Mouse (Mus musculus): ENCODE data around the gene Ivl.

DNA sequence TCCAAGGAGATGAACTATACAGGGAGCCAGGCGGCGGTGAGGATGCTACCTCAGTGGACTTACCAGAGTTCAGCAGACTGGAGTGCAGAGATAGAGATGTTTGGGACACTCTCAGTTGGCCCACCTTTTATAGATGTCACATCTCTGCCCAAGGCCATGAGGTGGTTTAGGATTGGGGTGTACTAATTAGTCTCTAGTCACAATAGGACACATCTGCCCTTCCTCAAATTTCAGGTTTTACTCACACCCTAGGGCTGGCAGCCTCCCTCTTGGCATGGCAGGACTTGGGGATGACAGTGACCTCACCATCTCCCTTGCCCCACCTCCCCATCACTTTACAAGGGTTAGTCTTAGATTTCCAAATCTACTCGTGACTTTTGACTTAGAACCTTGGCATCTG lies 39.1 kb downstream of the Ivl start, which contains the start of gene 2310046K23Rik:
- TF ChIP-seq CTCF (IDR thresholded peaks at IDR 0.05; ENCODE audit: low read depth, low read length) (no peak), POLR2A (IDR thresholded peaks at IDR 0.05; ENCODE audit: borderline replicate concordance, low read depth, low read length) (no peak)

Data from bone marrow macrophage, adult 2 months (primary cell).